Mouse (Mus musculus) testis, postnatal 10 days (tissue): ENCODE results near the gene Qdpr.
"Not testable (repeated sequence)": the region's sequence is repeated elsewhere in the genome, so short reads cannot be mapped to it uniquely, and the experiment has no call there.

Experiments used
- DNase-seq: peaks from one replicate; pipeline ENCODE4 v3.0.0; 2021; ENCODE audit warnings: low spot score

The Qdpr gene

GRCm38 (mm10) chr5:45453451-45453850 lies 3.4 kb upstream of the Qdpr start, which contains the start of gene Clrn2:
Gene Clrn2 (plus strand): TSS chr5:45453751.
- DNase-seq: no peak

- DNase-seq: no peak
These were observed 830 bp downstream of the Qdpr start for GRCm38 (mm10) chr5:45449206-45449605.

GRCm38 (mm10) chr5:45448676-45449075 lies 1.4 kb downstream of the Qdpr start:
- peak; percentile 55 for DNase-seq

DNA sequence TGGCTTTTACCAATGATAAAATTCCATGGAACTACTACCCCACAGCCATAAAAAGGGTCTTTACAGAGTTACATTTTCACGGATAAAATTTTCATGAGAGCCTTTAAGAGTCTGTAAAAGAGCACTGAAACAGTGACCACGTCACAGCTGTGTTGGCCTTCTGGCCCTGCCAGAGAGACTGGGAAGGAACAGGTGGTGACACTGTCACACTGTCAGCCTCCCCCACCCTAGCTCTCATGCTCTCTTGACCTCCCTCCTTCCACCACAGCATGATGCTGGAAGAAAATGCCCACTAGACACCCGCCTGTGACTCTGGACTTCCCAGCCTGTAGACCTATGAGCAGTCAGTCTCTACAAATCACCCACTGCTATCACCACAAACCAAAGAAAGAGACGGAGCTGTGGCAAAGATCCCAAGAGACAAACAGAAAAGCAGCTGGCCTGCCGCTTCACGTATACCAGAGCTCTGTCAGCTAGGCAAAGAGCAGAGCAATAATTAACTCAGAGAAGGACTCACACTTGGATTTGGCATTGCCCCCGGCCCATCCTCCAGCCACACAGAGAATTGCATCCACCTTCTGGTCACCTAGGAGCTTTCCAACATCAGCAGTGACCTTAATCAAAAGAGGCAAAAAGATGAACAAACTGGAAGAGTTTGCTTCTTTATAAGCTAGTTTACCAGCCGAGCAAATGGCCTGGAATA lies 5.8 kb downstream of the Qdpr start:
- no peak for DNase-seq

DNA sequence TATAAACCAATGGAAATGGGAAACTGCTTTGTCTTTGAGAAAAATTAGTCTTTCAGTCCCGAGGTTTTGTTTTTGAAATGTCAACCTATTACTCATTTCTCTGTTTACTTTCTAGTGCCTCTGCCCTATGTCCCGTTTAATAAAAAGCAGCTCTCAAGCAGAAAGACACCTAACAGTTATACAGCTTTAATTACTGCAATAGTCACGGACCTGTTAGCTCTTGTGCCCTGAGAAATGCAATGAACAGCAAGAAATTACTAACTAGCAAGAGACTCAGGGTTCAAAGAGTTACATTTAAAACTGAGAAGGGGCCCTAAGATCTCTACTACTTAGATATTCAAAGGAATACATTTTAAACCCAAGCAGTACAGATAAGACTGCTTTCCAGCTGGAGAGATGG lies 8.3 kb downstream of the Qdpr start:
- no peak for DNase-seq

DNA sequence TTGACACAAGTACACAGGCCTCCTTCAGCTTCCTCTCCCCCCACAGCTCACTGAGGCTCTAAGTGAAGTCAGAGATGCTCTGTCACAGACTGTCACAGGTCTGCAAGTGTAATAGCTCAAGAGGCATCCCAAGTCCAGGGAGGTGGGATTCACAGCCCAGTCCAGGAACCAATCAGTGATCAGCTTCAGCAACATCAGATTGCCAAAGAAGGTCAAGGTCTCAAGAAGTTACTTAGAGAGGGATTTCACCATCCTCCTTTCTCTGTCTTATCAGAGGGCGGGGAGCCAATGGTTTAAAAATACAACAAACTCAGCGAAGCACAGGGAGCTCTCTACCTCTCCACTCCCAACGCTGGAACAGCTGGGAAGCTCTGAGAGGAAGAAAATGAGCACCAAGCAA lies 8.9 kb downstream of the Qdpr start:
- DNase-seq: no peak

DNA sequence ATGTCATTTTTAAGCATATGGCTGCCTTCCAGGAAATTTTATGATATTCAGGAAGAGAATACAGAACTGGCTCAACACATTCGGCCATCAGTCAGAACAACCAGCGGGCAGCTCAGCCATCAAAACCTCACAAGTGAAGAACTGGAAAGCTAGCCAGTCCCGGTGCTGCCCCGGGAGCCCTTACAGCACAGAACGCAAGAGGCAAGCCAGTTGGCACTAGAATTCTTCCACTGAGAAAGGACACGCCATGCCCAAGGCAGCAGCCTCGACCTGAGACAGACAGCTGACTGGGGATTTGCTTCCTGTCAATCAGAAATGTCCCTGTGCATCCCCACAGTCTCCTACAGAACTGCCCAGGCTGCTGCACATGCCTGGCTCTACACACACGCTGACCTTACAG lies 11.7 kb downstream of the Qdpr start:
- DNase-seq: no peak

DNA sequence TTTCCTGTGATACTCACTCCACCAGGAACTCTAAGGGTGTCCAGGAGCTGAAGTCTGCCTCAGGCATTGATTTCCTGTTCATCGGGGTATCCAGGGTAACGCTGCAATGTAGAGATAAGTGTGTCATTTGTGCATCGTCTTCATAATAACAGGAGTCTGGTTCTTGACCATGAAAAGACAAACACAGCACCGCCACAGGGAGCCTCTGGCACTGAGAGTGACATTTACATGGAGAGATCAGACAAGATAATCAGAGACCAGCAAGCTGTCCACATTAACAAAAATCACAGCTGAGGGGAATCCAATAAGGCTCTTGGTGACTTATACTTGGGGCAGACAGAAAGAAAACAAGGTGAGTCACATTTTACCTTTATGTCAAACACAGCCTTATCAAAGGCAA lies 12.2 kb downstream of the Qdpr start:
- DNase-seq: no peak

DNA sequence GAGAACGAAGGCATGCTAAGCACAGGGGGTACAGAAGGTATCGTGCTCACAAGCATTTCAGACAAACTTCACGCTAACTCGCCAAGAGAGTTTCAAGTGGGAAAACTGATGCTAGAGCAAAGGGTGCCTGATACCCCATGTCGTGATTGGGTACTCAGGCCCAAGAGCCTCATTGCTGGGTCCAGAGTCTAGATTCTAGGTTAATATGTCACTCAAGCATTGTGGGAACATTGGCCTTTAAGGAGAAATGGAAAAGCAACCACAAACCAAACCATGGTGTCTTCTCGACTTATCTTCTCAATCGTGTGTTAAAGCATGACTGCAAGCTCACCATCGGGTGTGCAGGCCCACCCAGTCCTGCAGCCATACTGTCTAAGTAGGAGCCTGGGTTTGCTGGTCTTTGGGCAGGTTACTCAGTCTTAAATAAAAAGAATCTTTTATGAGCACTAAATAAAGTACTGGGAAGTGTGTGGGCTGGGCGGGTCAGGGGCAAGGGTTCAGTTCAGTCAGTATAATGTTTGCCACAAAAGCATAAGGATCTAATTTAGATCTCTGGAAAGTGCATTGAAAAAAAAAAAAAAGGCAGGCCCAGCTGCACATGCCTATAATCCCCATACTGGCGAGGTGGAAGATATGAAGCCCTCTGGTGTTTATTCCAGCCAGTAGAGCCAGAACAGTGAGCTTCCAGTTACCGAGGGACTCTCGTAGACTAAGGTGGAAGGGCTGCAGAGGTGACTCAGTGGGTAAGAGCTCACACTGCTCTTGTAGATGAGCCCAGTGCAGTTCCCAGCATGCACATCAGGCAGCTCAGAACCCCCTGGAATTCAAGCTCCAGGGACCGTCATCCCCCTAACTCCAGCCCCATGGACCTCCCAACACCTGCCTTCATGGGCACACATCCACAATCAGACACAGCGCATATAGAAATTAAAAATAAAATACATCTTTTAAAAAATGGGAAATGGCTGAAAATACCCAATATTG lies 13.8 kb downstream of the Qdpr start:
- no peak for DNase-seq

- DNase-seq: no peak
These were observed 22.1 kb downstream of the Qdpr start for GRCm38 (mm10) chr5:45427891-45428290.

DNA sequence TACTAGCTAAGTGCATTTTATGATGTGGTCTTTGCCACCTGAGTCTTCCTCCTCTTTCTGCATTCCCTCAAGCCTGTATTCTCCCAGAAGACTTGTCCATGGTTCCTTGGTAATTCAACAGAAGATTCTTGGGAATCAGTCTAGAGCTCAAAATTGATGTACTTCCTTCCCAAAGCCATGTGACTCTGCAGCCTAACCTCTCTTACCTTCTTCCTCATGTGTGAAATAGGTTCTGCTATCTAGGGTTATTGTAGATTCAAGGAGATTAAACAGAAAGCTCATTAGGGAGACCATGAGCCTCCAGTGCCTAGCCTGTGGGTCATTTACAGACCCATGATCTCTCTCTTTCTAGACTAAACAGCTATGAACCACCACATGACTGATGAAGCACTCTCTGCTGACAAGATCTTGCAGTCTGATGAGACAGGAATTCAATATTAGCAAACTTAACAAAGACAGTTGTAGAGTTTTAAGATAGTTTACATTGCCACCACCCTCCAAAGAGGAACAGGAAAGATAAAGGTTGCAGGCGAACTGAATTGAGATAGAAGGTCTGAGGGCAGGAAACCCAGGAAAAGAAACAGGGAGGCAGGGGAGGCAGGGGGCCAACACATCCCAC lies 23.5 kb downstream of the Qdpr start:
- DNase-seq: no peak

GRCm38 (mm10) chr5:45425771-45426170 lies 24.3 kb downstream of the Qdpr start:
- DNase-seq: not testable (repeated sequence)

DNA sequence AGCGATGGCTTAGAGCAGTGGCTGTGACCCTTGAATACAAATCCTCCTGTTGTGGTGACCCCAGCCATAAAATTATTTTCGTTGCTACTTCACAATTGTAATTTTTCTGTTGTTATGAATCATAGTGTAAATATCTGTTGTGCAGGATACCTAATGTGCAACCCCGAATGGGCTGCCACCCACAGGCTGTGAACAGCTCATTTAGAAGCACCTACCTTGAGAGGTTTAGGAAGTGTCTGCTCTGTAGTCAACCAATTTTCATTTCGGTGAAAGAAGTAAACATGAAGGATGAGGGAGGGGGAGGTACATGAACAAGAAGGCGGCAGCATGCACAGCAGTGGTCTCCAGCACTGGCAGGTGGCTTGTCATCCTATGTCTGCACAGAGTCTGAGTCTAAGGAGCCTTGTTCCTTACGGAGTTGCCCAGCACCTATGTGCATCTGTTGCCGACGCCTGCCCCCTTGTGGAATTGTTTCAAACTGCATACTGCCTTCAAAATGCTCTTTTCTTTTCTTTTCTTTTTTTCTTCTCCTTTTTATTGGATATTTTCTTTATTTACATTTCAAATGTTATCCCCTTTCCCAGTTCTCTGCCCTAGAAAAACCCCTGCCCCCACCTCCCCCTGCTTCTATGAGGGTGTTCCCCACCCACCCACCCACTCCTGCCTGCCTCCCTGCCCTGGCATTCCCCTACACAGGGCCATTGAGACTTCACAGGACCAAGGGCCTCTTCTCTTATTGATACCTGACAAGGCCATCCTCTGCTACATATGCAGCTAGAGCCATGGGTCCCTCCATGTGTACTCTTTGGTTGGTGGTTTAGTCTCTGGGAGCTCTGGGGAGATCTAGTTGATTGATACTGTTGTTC lies 25.8 kb downstream of the Qdpr start:
- DNase-seq: peak; percentile 82

DNA sequence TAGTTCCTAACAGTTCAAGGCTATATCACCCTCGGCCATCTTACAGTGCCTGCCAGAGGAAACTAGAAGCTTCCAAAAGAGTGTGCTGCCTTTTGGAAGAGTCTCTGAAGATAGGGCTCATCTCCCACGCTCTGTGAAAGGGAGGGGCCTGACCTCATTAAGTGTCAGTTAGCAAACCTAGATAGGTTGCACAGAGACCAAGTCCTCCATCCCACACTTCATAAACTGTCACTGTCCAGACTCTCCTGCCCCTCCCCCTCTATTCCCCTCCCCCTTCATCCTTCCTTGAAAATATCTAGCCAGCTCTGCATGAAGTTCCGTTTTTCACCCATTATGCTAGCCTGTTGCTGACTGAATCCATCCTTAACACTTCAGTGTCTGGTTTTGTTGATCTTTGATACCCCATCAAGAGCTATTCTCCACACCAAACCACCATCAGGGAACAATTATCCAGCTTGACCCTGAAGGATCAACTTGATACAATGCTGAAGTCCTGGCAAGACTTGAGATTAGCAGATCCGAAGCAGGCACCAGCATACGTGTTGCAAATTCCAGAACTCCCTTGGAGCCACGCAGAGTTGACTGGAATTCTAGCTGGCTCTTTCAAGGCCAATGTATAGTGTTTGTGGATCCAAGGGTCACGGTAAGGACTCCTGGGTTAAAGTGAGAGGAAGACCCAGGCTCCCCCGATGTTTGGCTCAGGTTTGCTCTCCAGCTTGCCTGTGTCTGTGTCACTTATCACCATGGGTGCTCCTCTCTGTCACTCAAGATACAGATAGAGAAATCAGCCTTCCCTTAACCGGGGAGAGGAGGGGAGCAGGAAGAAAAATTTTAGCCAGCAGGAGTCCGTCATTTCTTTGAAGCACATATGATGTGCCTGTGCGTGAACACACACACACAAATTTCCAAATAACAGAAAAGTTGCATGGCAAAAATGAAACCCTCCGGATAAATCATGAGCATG lies 27.9 kb downstream of the Qdpr start:
- no peak for DNase-seq

DNA sequence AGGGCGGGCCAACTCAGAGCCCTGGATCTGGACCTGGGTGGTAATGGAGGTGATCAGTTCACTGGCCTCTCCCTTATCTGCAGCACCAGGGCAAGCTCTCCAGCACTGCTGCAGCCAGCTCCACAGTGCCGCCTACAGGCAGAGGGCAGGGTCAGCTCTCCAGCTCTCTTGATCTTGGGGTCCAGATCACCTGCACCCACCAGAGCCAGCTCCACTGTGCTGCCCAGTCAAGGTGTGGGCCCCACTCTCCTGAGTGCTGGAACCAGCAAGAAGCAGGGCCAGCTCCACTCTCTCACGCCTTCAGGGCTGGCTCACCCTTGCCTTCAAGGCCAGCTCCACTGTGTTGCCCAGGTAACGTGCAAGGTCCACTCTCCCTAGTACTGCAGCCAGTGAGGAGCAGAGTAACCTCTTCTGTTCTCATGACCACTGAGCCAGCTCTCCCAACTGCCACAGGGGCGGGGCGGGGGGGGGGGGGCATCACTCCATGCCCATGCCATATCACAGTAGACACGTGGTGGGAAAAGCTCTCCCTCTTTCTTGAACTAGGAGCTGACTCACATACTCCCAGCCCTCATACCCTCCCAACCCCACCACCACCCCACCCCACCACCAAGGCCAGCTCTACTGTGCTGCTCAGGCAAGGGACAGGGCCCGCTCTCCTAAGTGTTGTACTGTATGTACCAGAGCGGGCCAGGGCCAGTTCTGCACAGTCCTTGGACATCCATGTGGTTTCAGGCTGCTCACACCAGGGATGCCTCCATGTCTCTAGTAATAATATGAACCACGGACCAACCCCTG lies 30.0 kb downstream of the Qdpr start:
- DNase-seq: peak; percentile 50

DNA sequence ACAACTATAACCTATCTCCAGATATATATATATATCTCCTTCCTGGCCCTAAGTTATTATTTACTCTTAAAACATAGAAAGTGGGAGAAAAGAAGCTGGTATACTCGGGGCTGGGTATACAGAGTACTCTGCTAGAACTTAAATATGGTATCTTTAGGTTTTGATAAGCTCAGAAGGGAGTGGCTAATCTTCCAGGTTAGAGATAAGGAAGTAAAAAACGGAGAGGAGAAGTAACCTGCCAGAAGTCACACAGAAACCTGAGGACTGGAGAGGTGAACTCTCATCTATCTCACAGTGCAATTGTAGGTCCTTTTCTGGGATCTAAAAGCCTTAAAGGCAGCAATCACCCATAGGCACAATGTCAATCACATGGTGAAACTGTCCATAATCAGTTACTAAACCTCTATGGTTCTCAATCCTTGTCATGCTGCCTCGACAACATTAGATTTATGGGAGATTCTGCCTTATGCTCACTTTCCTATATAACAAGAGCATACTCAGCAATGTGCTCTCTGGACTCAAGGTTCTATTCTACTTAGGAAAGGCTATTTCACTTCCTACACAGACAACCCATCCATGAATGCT lies 32.1 kb downstream of the Qdpr start:
- no peak for DNase-seq

DNA sequence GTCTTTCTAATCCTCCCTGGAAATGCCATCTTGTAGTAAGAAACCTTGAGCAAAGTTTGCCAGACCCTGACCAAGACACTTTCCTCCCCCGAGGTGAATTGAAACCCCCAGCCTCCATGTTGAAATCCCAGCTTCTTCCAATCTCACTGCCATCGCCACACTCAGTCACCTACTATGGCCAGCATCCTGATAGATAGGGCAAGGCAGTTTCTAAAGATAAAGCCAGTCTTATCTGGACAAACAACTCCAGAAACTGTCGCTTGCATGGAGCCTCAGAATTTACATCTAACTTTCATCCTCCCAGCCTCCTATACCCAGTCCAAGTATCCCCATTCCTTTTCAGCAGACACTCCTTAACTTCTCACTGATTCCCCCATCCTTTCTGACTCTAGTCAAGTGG lies 33.6 kb downstream of the Qdpr start:
- no peak for DNase-seq

GRCm38 (mm10) chr5:45406129-45406528 lies 43.9 kb downstream of the Qdpr start:
- no peak for DNase-seq

DNA sequence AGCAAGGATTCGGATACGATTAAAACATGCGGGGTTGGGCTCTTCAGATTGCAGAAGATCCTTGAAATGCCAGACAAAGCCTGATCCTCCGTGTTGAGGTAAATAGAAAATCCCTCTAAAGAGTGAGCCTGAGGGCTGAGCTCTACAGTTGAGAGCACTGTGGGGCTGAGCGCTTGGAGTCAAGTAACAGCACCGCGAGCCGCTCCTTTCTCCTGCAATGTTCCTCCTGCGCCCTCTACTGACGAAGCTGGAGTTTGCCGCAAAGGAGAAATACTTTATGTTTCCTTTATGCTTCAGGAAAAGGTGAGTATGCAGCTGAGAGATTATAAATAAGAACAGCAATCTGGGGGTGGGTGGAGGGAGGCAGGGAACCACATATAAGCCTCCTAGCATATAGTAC lies 47.4 kb downstream of the Qdpr start:
- peak; percentile 82 for DNase-seq
